21 mouse cellular contexts compared by ENCODE assay signal in the genomic region with DNA sequence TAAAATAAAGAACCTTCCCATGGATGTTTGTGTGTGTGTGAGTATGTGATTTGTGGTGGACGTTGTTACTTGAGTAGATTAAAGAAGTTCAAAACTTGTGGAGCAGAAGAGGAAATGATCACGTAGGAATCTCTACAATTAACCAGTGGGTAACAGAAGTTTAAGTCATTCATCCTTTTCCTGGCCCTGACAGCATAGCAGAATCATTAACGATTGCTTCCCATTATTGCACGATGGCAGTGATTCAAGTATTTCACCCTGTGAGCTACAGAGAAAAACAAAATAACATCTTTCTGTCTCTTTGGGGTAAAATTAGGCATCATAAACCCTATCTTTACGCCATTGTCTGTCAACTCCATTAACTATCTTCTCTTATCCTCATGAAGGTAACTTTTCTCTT. TPM values are rescaled to one million over a fixed set of nuclear protein-coding genes. Genes with fewer than 3 reads are reported as not detected.
DNase-seq lines count a peak whose midpoint lies in the region; ATAC-seq and TF ChIP-seq lines count a peak whose summit lies in the region.
"Had no signal": no experiment of that assay in that cellular context is flagged by ENCODE, and none has a peak within 500 bp of the region (broad histone marks: within the 10 kb centered on the region; RNA-seq: fewer than 3 reads in every experiment).

No protein-coding gene starts in this region.

- no peak for ATAC-seq in liver, embryonic 12.5 days
- no peak; the same call in 1 of the 2 replicates for ATAC-seq in heart, postnatal 0 days (ENCODE audit: insufficient read depth, low read depth)
- ATAC-seq: forebrain, postnatal 0 days; intestine, embryonic 16.5 days; liver, postnatal 0 days; midbrain, embryonic 16.5 days had no signal

- intact Hi-C loops in gastrocnemius, adult 2 months (cut with DNase I), result no loop called here

- no peak for TF ChIP-seq CTCF in gastrocnemius, adult 2 months (IDR thresholded peaks at IDR 0.05)
- TF ChIP-seq CTCF in kidney, adult 2 months (conservative IDR thresholded peaks at IDR 0.05; ENCODE audit: insufficient read depth, insufficient read length, low read depth, low read length), result no peak
- no peak for TF ChIP-seq CTCF in liver, adult 2 months (IDR thresholded peaks at IDR 0.05; ENCODE audit: low read depth, low read length)
- TF ChIP-seq CTCF in heart, postnatal 0 days (IDR thresholded peaks at IDR 0.05; ENCODE audit: low read depth), result no peak

- H3K27me3 ChIP-seq in kidney, adult 2 months (replicated peaks; ENCODE audit: control insufficient read depth, insufficient read depth, low read length), result no peaks in the 10 kb centered on the region
- no peaks in the 10 kb centered on the region for H3K27me3 ChIP-seq in liver, adult 2 months (ENCODE audit: control insufficient read depth, insufficient read depth, low read length)
- no peaks in the 10 kb centered on the region for H3K27me3 ChIP-seq in liver, embryonic 12.5 days (replicated peaks)
- H3K27me3 ChIP-seq in heart, postnatal 0 days (ENCODE audit: control insufficient read depth, insufficient read depth, low read length), result no peaks in the 10 kb centered on the region
- H3K27me3 ChIP-seq: embryonic facial prominence, embryonic 12.5 days; hindbrain, embryonic 15.5 days; limb, embryonic 13.5 days had no signal

- WGBS in kidney, adult 2 months, result 31% methylated on average over 5 of the region's 5 CpGs
- WGBS in liver, adult 2 months, result 50% methylated on average over 5 of the region's 5 CpGs
- 54% methylated on average over 5 of the region's 5 CpGs for WGBS in liver, embryonic 12.5 days (ENCODE audit: insufficient replicate concordance)
- 34% methylated on average over 5 of the region's 5 CpGs for WGBS in heart, postnatal 0 days

- peak overlapping the region; percentile 77 for H3K27ac ChIP-seq in gastrocnemius, adult 2 months
- H3K27ac ChIP-seq in kidney, adult 2 months (ENCODE audit: insufficient read depth, low read depth, low read length), result no peak overlapping the region
- no peak overlapping the region for H3K27ac ChIP-seq in liver, adult 2 months (replicated peaks; ENCODE audit: insufficient read depth, low read depth, low read length)
- H3K27ac ChIP-seq in liver, embryonic 12.5 days, result no peak overlapping the region
- peak overlapping the region; percentile 92 for H3K27ac ChIP-seq in heart, postnatal 0 days (ENCODE audit: low read depth)
- H3K27ac ChIP-seq: embryonic facial prominence, embryonic 12.5 days; hindbrain, embryonic 15.5 days; limb, embryonic 13.5 days had no signal

- no peak for DNase-seq in gastrocnemius, adult 2 months
- DNase-seq in gastrocnemius, postnatal 4 days (ENCODE audit: low spot score in 2 of 2), result no peak
- peak; percentile 75 for DNase-seq in kidney, adult 2 months
- no peak for DNase-seq in kidney, adult 18-20 months
- DNase-seq in liver, adult 2 months (ENCODE audit: extremely low read depth, low read depth, low spot score), result peak; percentile 65
- DNase-seq in heart, postnatal 0 days (ENCODE audit: low spot score), result no peak
- no peak for DNase-seq in cerebellum, adult 11 months
- DNase-seq: adrenal gland, postnatal 10 days; cerebellum, adult 8-10 months; forebrain, postnatal 0 days; layer of hippocampus, adult 9-11 months; liver, postnatal 0 days; retina, postnatal 1 day; right cerebral cortex, postnatal 4 days; thymus, postnatal 25 days had no signal

- TF ChIP-seq POLR2A in kidney, adult 2 months (IDR thresholded peaks at IDR 0.05; ENCODE audit: low read depth, low read length), result no peak
- no peak for TF ChIP-seq POLR2A in liver, adult 2 months (IDR thresholded peaks at IDR 0.05; ENCODE audit: extremely low read depth, insufficient read depth, low read length)

- no peaks in the 10 kb centered on the region for H3K79me2 ChIP-seq in liver, adult 2 months (ENCODE audit: control insufficient read depth, insufficient read depth, low read length)

- TF ChIP-seq EP300 in heart, postnatal 0 days (IDR thresholded peaks at IDR 0.05; ENCODE audit: low read depth), result no peak

- no peak overlapping the region for H3K4me2 ChIP-seq in liver, embryonic 12.5 days
- no peak overlapping the region for H3K4me2 ChIP-seq in heart, postnatal 0 days (ENCODE audit: low read depth, low read length)
- H3K4me2 ChIP-seq: embryonic facial prominence, embryonic 12.5 days; hindbrain, embryonic 15.5 days; limb, embryonic 13.5 days had no signal

- no peak overlapping the region for H3K9ac ChIP-seq in liver, adult 2 months (ENCODE audit: low read depth, low read length)
- H3K9ac ChIP-seq in liver, embryonic 12.5 days, result no peak overlapping the region
- H3K9ac ChIP-seq in heart, postnatal 0 days (replicated peaks; ENCODE audit: low read depth, low read length), result no peak overlapping the region
- H3K9ac ChIP-seq: embryonic facial prominence, embryonic 12.5 days; forebrain, postnatal 0 days; hindbrain, embryonic 15.5 days; limb, embryonic 13.5 days; liver, postnatal 0 days had no signal

- no peaks in the 10 kb centered on the region for H3K36me3 ChIP-seq in kidney, adult 2 months (ENCODE audit: control insufficient read depth, insufficient read depth, low read length)
- no peaks in the 10 kb centered on the region for H3K36me3 ChIP-seq in liver, adult 2 months (ENCODE audit: control insufficient read depth, insufficient read depth, low read length)
- no peaks in the 10 kb centered on the region for H3K36me3 ChIP-seq in liver, embryonic 12.5 days
- no peaks in the 10 kb centered on the region for H3K36me3 ChIP-seq in heart, postnatal 0 days (replicated peaks; ENCODE audit: control insufficient read depth, insufficient read depth, low read length)
- H3K36me3 ChIP-seq: embryonic facial prominence, embryonic 12.5 days; hindbrain, embryonic 15.5 days; limb, embryonic 13.5 days had no signal

- H3K4me3 ChIP-seq in gastrocnemius, adult 2 months, result peak overlapping the region; percentile 68
- no peak overlapping the region for H3K4me3 ChIP-seq in kidney, adult 2 months (ENCODE audit: insufficient read depth, low read depth, low read length)
- H3K4me3 ChIP-seq in liver, adult 2 months (ENCODE audit: insufficient read depth, low read depth, low read length), result no peak overlapping the region
- H3K4me3 ChIP-seq in liver, embryonic 12.5 days, result no peak overlapping the region
- no peak overlapping the region for H3K4me3 ChIP-seq in heart, postnatal 0 days (ENCODE audit: low read depth, low read length)
- H3K4me3 ChIP-seq: embryonic facial prominence, embryonic 12.5 days; hindbrain, embryonic 15.5 days; limb, embryonic 13.5 days had no signal

- no peaks in the 10 kb centered on the region for H3K9me3 ChIP-seq in liver, embryonic 12.5 days (replicated peaks)
- H3K9me3 ChIP-seq in heart, postnatal 0 days (replicated peaks; ENCODE audit: control insufficient read depth, low read length), result no peaks in the 10 kb centered on the region
- H3K9me3 ChIP-seq: embryonic facial prominence, embryonic 12.5 days; hindbrain, embryonic 15.5 days; limb, embryonic 13.5 days had no signal

- no peaks in the 10 kb centered on the region; the same call in none of the 2 replicates for H3K4me1 ChIP-seq in kidney, adult 2 months (ENCODE audit: control insufficient read depth, insufficient read depth, low read length)
- peaks cover 2% of the 10 kb centered on the region; the same call in 1 of the 2 replicates for H3K4me1 ChIP-seq in liver, adult 2 months (ENCODE audit: control insufficient read depth, insufficient read depth, low read length)
- H3K4me1 ChIP-seq in liver, embryonic 12.5 days, result no peaks in the 10 kb centered on the region
- H3K4me1 ChIP-seq in heart, postnatal 0 days (ENCODE audit: control insufficient read depth, insufficient read depth), result peaks cover 19% of the 10 kb centered on the region
- H3K4me1 ChIP-seq: embryonic facial prominence, embryonic 12.5 days; hindbrain, embryonic 15.5 days; limb, embryonic 13.5 days had no signal

RNA-seq across cellular contexts. Expression of a gene that starts 45.3 kb away (rescaled TPM):
- 100 to 1,000 TPM; 237 to 443 TPM for total RNA-seq in gastrocnemius, adult 2 months (2021)
- total RNA-seq in gastrocnemius, postnatal 4 days (2021), result 100 to 1,000 TPM; 395 to 448 TPM
- polyA plus RNA-seq in kidney, adult 2 months (2012; rRNA removed), result 41.4 and 43.8 TPM in 2 replicates
- total RNA-seq in liver, adult 2 months (2014; rRNA removed), result 62.4 and 73.3 TPM in 2 replicates
- polyA plus RNA-seq in liver, adult 2 months (2012; rRNA removed), result 3.6 and 19.7 TPM in 2 replicates
- 10.3 and 11.0 TPM in 2 replicates for polyA plus RNA-seq in liver, embryonic 12.5 days (2016; fragmentation: Nextera tagmentation; extraction: Ambion mirVana)
- total RNA-seq in heart, postnatal 0 days (2014; rRNA removed; ENCODE audit: low replicate concordance), result 373 and 526 TPM in 2 replicates
- 601 and 603 TPM in 2 replicates for polyA plus RNA-seq in heart, postnatal 0 days (2015; fragmentation: Nextera tagmentation; extraction: Ambion mirVana)

Comparison
In these comparisons a context has a peak if more than half of its experiments do, and no peak if none do; other contexts are left out.
1. DNase-seq: peak in kidney, adult 2 months (single experiment) and liver, adult 2 months (single experiment); none in gastrocnemius, adult 2 months (single experiment), gastrocnemius, postnatal 4 days (0 of 2), kidney, adult 18-20 months (single experiment), heart, postnatal 0 days (single experiment) and cerebellum, adult 11 months (single experiment).
2. H3K27ac ChIP-seq: peak in gastrocnemius, adult 2 months (single experiment) and heart, postnatal 0 days (single experiment); none in kidney, adult 2 months (single experiment), liver, adult 2 months (single experiment) and liver, embryonic 12.5 days (single experiment).